Mouse (Mus musculus) heart, adult 2 months (tissue): ENCODE data around the gene Htr1f.

ENCODE experiments used
- CTCF ChIP-seq: fragments of 200-600 bp; IDR thresholded peaks from 2 replicates; pipeline ENCODE4 v1.8.1; 2022; ENCODE audit warnings: antibody characterized with exemption, mild to moderate bottlenecking, moderate library complexity
- EP300 ChIP-seq: fragments of 200-500 bp; IDR thresholded peaks from 2 replicates; pipeline ENCODE4 v1.6.1; 2011; ENCODE audit warnings: low read depth, low read length, control low read depth; ENCODE audit not compliant: insufficient read depth
- POLR2A ChIP-seq: fragments of 200-500 bp; IDR thresholded peaks from 2 replicates; pipeline ENCODE4 v1.6.1; 2011; ENCODE audit warnings: mild to moderate bottlenecking, low read depth, low read length, control low read depth; ENCODE audit not compliant: insufficient read depth

DNA sequence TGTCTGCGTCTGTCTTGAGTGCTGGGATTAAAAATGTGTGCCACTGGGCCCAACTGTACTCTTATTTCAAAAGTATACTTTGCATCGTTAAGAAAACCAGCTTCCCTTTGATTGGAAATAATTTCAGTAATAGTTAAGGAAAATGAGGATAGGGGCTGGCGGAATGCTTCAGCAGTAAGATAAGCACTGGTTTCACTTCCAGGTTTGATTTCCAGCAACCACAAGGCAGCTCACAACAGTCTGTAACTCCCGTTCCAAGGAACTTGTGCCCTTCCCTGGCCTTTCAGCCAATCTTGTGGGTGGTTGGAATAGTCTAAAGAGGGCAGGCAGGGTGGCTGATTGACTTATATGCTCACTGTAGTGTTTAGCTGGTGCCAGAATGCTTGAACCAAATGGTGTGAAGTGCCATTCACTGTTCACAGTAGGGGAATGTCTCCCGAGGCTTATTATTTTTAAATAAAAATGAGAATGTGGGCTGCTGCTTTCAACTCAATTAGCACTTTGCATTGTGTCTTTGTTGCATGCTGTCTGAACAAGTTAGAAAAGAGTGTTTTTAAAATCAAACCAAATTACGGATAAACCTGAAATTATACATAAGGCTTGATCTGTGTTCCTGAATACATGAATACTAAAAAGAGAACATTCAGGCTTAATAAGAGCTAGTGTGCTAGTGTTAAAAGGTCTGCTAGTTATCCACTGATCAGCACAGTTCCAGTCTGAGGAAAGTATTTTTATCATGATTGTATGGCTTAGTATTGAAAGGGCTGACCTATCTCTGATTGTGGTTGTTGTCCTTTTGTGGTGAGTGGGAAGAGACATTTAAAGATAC lies 103.4 kb downstream of the Htr1f start:
- no peak for TF ChIP-seq EP300
- no peak for TF ChIP-seq CTCF
- TF ChIP-seq POLR2A = no peak
